Mouse (Mus musculus): ENCODE data around the gene Leng1. TPM values are rescaled to one million over a fixed set of nuclear protein-coding genes. Genes with fewer than 3 reads are reported as not detected.

Leng1 gene
- polyA plus RNA-seq, 1 experiment: 4.5 TPM

- DNase-seq (ENCODE audit: low read depth): no peak
These were observed 26.8 kb upstream of the Leng1 start, which contains the start of gene Tsen34 for GRCm38 (mm10) chr7:3692382-3692986. Gene Tsen34, plus strand, starts transcription at chr7:3692863.

DNA sequence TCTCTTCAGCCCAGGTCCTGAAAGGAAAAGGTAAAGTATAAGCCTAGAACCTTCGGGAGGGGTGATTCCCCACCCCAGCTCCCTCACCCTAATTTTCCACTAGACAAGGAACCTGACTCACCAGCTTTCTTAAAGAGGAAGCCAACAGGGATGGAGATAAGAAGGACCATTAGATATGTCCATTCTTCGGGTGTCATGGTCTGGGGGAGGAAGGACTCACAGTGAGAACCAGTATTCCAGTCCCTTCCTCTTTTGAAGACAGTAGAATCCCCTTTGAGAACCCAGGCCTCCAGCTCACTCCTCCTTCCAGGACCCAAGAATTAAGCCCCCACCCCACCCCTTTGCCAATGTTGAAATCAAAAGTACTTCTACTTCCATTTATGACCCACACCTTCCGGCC, 26.3 kb upstream of the Leng1 start:
- DNase-seq (ENCODE audit: low read depth): no peak

GRCm38 (mm10) chr7:3685400-3686187, 20.0 kb upstream of the Leng1 start:
- no peak for DNase-seq (ENCODE audit: low read depth)

DNA sequence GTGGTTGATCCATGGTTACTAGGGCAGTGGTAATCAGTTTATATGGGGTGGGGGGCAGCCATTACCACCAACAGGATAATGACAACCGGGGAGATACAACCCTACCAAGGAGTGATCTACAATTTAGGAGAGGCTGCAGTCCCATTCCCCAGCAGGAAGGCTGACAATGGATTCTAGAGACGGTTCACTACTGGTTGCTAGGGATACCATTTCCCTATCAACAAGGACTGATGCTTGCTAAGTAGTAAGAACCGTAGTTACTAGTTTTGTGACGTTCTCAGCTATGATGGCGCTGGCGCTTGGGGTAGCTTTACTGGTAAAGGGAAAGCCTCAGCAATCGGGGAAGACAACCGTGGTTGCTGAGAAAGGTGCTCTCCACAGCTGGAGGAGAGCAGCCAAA, 19.1 kb upstream of the Leng1 start:
- DNase-seq (ENCODE audit: low read depth): no peak

DNA sequence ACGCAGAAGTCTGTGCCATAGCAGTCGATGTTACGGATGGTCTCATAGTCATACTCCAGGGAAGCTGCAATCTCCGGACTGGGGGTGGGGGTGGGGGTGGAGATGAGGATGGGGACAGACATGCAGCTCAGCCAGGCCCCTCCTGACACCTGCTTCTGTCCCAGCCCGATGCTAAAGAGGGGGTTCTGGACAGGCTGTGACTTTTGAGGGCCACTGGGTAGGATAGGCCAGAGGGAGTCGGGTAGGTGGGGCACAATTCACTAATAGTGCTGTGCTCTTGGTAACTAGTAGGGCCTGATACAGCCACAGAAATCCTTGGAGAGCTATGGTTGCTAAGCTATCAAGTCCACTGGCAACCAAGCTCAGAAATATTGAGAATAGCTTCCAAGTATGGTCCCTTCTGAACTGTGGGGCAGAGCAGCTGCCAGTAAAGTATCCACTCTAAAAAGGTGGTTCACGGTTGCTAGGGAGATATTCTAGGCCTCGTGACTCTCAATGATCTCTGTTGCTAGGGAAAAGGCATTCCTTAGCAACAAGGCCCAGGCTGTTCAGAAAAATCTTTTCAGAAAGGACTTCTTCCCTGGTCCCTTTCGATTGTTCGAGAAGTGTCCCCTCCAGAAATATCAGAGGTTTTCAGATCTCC, 18.4 kb upstream of the Leng1 start:
- DNase-seq (ENCODE audit: low read depth): no peak

- no peak for DNase-seq (ENCODE audit: low read depth)
These were observed 11.7 kb upstream of the Leng1 start, which contains the start of gene Tmc4 for GRCm38 (mm10) chr7:3677342-3677741. Gene Tmc4, minus strand, starts transcription at chr7:3677553.

GRCm38 (mm10) chr7:3676371-3676770, 10.7 kb upstream of the Leng1 start:
- no peak for DNase-seq (ENCODE audit: low read depth)

- no peak for DNase-seq (ENCODE audit: low read depth)
These were observed 9.5 kb upstream of the Leng1 start for GRCm38 (mm10) chr7:3675228-3675548.

DNA sequence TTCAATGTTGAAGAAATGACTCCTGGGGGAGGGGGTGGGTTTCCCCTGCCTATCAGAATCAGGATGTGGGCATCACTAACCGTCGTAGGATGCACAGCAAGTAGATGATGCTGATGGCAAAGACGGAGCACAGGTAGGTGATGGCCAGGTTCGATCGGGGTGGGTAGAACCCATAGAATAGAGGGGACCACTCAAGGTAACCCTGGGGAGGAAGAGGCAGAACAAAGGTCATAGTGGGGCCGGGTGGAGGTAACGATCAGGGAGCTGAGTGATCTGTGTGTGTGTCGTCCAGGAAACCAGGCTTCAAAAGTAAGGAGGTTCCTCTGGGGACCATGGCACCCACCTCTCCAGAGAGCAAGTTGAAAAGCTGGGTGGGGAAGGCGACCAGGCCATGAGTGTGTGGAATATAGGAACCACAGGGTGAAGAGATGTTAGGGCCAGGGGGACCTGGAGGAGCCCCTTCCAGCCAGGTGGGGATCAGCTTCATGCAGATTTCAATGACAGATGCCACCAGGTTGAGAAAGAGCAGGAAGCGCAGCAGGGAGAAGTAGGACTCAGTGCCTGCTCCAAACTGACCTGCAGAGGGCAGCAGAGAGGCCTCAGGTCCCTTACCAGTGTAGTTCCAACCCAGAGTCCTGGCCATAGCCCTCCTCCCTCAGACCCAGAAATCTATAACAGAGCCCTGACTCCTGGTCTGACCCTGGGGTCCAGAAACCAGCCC, 9.0 kb upstream of the Leng1 start:
- no peak for DNase-seq (ENCODE audit: low read depth)

DNA sequence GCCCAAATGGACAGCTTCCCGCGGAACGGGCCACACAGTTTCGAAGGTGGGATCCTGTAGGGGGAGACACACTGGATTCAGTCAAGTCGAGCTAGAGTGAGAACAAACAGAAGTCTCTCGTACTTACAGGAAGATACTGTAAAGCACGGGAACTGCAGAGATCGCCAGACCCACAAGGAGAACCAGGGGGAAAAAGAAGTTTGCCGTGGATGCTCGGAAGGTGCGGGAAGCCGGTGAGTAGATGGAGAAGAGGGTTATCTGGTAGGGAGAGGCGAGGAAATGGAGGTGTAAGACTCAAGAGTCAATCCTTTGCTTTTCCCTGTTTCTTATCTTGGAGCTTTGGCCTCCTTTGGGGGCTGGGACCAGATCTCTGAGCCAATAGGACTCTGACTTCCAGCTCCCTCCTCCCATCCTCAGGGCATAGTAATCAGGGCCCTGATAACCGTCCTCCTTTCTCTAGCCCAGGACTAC, 1.3 kb upstream of the Leng1 start:
- DNase-seq (ENCODE audit: low read depth): no peak

DNA sequence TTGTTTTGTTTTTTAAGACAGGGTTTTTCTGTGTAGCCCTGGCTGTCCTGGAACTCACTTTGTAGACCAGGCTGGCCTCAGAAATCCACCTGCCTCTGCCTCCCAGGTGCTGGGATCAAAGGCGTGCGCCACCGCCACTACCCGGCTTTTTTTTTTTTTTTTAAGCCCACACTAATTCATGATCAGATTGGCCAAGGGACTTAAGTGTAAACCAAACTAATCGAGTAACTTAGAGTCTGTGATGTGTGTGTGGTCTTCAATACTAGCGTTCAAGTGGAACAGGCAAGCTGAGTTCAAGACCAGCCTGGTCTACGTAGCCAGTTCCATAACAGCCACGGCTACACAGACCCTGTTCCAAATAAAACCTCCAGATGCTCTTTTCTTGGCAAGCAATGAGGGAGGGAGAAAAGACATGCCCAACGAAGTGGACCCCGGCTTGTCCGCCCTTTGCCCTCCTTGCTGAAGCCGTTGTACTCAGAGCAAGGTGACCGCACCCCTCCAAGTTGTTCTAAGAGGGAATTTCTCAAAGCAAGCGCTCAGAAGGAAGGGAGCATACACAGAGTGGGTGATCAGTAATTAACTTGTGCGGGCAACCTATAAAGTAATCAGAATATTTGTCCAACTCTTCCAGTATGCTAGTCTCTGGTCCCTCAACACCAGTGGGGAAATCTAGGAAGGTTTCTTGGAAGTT, 971 bp downstream of the Leng1 start:
- DNase-seq (ENCODE audit: low read depth): no peak

DNA sequence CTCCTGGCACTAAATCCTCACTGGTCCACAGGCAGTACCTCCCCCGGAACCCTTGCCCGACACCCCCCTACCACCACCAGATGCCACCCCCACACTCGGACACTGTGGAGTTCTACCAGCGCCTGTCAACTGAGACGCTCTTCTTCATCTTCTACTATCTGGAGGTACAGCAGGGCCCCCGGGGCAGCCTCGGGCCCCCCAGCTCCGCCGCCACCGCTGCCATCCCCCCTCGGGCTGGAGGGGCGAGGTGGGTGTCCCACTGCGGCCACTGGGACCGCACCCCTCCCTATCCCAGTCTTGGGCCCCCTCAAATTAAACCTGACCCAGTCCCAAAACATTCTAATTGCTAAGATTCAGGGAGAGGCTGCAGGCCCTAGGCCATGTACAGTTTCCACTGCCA, 7.1 kb downstream of the Leng1 start:
- no peak for DNase-seq (ENCODE audit: low read depth)

- no peak for DNase-seq (ENCODE audit: low read depth)
These were observed 8.7 kb downstream of the Leng1 start for GRCm38 (mm10) chr7:3656966-3657365.

DNA sequence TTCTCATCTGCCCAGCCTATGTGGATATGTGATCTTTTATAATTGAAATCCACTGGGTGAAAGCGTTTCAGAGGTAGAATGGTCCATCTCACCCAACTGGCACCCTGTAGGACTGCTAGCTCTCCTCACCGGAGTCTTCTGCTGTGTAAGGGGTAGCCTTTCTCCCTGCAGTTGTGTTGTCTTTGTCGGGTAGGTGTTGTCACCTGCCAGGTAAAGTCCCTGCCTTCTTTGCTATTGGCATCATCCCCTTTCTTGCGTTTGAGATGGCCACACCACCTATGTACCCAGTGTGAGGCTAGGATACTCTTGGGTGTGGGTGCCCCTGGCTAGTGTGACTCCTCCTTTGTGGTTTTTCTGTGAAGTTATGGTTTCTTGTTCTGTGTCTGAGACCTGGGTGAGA, 19.0 kb downstream of the Leng1 start:
- no peak for DNase-seq (ENCODE audit: low read depth)

DNA sequence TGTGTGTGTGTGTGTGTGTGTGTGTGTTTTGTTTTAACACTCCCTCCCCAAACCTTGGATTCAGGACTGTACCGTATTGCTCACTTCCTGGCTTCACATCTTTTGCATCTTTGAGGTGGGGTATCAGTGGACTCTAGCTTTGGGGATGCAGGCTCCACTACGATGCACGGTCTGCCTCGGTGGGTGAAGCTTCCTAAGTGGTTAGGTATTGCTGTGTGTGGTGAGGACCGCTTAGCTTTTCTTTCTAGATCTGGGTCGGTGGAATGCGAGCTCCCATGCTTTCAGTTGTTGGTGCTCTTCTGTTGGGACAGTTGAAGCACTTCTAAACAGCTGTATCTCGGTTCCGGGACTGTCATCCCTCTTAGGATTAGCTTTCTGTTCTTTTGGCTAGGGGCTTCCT, 19.5 kb downstream of the Leng1 start:
- no peak for DNase-seq (ENCODE audit: low read depth)

DNA sequence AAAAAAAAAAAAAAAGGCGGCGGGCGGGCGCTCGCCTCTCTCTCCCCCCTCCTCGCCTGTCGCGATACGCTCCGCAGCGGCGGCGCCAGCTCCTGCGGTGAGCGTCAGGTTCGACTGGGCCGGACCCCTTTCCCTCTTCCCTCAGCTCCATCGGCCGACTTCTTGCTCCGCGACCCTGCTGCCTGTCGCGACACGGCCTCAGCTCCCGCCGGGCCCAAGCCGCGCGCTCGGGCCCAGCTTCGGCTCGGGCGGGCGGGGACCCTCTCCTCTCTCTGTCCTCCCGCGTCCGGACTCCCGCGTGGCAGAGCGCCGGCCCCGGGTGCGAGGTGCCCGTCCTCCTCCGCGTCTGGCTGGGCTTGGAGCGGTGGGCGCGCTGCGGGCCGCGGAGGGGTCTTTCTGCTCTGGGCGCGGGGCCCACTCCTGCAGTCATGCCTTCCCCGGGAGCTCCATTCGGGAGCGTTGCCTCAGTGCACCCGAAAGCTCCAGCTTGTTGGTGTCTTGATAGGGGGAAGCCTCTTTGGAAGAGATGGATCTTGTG, 20.1 kb downstream of the Leng1 start:
- DNase-seq (ENCODE audit: low read depth): no peak

- peak; percentile 98 for DNase-seq (ENCODE audit: low read depth)
These were observed 20.8 kb downstream of the Leng1 start, which contains the start of gene Cnot3 for GRCm38 (mm10) chr7:3644672-3645487. Gene Cnot3, plus strand, starts transcription at chr7:3645268.

DNA sequence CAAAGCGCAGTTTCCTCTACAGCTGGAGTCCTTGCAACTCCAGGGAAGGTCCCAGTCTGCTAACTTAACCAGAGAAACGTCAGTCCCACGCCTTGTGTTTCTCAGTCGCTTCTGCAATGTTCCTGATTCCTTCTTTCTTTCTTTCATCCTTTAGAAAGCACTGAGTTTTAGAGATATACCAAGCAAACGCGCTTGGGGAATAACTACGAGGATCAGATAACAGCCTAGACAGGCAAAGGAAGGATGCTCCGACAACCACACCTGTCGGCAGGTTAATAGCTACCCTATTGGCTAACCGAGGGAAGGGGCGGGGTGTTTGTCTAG, 21.3 kb downstream of the Leng1 start:
- no peak for DNase-seq (ENCODE audit: low read depth)

- no peak for DNase-seq (ENCODE audit: low read depth)
These were observed 21.8 kb downstream of the Leng1 start for GRCm38 (mm10) chr7:3643843-3644242.

DNA sequence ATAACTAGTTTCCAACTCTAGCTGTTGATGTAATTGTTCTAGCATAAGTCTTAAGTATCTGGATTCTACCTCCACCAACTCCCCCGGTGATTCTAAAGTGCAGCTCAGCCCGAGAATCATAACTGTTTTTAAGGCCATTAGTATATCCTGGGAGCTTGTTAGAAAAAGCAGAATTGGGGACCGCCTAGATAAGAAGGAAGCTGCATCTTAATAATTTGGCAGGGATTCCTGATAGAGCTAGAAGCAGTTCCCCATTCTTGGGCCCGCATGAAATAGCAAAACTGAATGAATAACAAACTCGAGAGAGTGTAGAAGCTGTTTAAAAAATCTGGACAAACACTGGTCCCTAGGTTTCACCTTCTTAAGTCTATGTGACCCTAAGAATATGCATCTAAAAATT, 22.2 kb downstream of the Leng1 start:
- no peak for DNase-seq (ENCODE audit: low read depth)

- no peak for DNase-seq (ENCODE audit: low read depth)
These were observed 35.2 kb downstream of the Leng1 start for GRCm38 (mm10) chr7:3630478-3630815.

Measured in gonadal fat pad, adult 2 months (tissue).